Mouse (Mus musculus): ENCODE measurements at regions not wholly inside any gene's neighbourhood (a gene's known extent, or its start where the extent isn't known, plus 50 kb on each side); places are given as distances from the start of the nearest gene placed in this dataset.

- TF ChIP-seq GATA1 (IDR thresholded peaks at IDR 0.05; ENCODE audit: low read depth, low read length) (0 out of 2 replicates have a peak, but pooled peaks have one; percentile 25), EP300 (IDR thresholded peaks at IDR 0.05; ENCODE audit: low read depth in 1 of 2, low read length in 2 of 2) (no peak), MYB (IDR thresholded peaks at IDR 0.05; ENCODE audit: low read depth, low read length) (no peak), MAX (IDR thresholded peaks at IDR 0.05; ENCODE audit: low read length) (peak; percentile 49; the same call in 1 of the 2 replicates), ELF1 (IDR thresholded peaks at IDR 0.05; ENCODE audit: low read depth, low read length) (no peak), SMC3 (IDR thresholded peaks at IDR 0.05; ENCODE audit: low read depth, low read length) (0 out of 2 replicates have a peak, but pooled peaks have one; percentile 3), GABPA (IDR thresholded peaks at IDR 0.05; ENCODE audit: low read depth, low read length) (no peak)
These were observed 102.3 kb upstream of the Sipa1l1 start (continued) for GRCm38 (mm10) chr12:82066860-82067259.

- Histone ChIP-seq H3K27ac (ENCODE audit: control insufficient read depth, low read depth, low read length) (no peak overlapping the region), H3K9me3 (replicated peaks; ENCODE audit: insufficient read depth, low read length) (no peaks in the 10 kb centered on the region), H3K4me3 (ENCODE audit: control insufficient read depth in 1 of 2, insufficient read depth in 1 of 2, low read depth in 2 of 2, low read length in 2 of 2) (no peak overlapping the region), H3K27me3 (ENCODE audit: control insufficient read depth in 1 of 2, insufficient read depth in 2 of 2, low read length in 2 of 2) (no peaks in the 10 kb centered on the region), H3K4me1 (ENCODE audit: control insufficient read depth in 1 of 2, insufficient read depth in 2 of 2, low read length in 2 of 2) (no peaks in the 10 kb centered on the region), H3K9ac (ENCODE audit: control insufficient read depth, low read depth, low read length, poor library complexity, severe bottlenecking) (no peak overlapping the region), H3K36me3 (ENCODE audit: control insufficient read depth in 1 of 2, insufficient read depth in 2 of 2, low read length in 2 of 2) (no peaks in the 10 kb centered on the region), H3K79me2 (ENCODE audit: control insufficient read depth, insufficient read depth, low read length, poor library complexity) (no peaks in the 10 kb centered on the region)
- TF ChIP-seq ZNF384 (IDR thresholded peaks at IDR 0.05; ENCODE audit: low read depth, low read length): no peak
- TF ChIP-seq E2F4 (IDR thresholded peaks at IDR 0.05; ENCODE audit: borderline replicate concordance, low read depth, low read length): no peak
- no peak for TF ChIP-seq GABPA (IDR thresholded peaks at IDR 0.05; ENCODE audit: low read depth, low read length)
- no peak for TF ChIP-seq JUND (IDR thresholded peaks at IDR 0.05; ENCODE audit: low read depth, low read length)
- TF ChIP-seq EP300 (IDR thresholded peaks at IDR 0.05; ENCODE audit: low read depth in 1 of 2, low read length in 2 of 2): no peak
- no peak for TF ChIP-seq TCF12 (IDR thresholded peaks at IDR 0.05; ENCODE audit: low read depth, low read length)
- no peak for TF ChIP-seq MEF2A (IDR thresholded peaks at IDR 0.05; ENCODE audit: extremely low read depth, insufficient replicate concordance, low read depth, low read length, poor library complexity, severe bottlenecking)
- no peak for TF ChIP-seq ZKSCAN1 (IDR thresholded peaks at IDR 0.05; ENCODE audit: low read depth, low read length)
- no peak for TF ChIP-seq UBTF (IDR thresholded peaks at IDR 0.05; ENCODE audit: borderline replicate concordance, insufficient read depth, low read depth, low read length)
- TF ChIP-seq MAX (IDR thresholded peaks at IDR 0.05; ENCODE audit: low read length): no peak
- TF ChIP-seq ETS1 (IDR thresholded peaks at IDR 0.05; ENCODE audit: low read depth, low read length): no peak
- TF ChIP-seq ZMIZ1 (IDR thresholded peaks at IDR 0.05; ENCODE audit: low read depth, low read length): no peak
- no peak for TF ChIP-seq MAFK (IDR thresholded peaks at IDR 0.05; ENCODE audit: borderline replicate concordance, low read depth, low read length)
- TF ChIP-seq BHLHE40 (IDR thresholded peaks at IDR 0.05; ENCODE audit: borderline replicate concordance, low read depth, low read length): no peak
- TF ChIP-seq TAL1 (IDR thresholded peaks at IDR 0.05; ENCODE audit: low read length): no peak
- no peak for TF ChIP-seq ZC3H11A (IDR thresholded peaks at IDR 0.05; ENCODE audit: low read depth, low read length)
- no peak for TF ChIP-seq KAT2A (conservative IDR thresholded peaks at IDR 0.05; ENCODE audit: low read depth, low read length)
- TF ChIP-seq MYC (IDR thresholded peaks at IDR 0.05; ENCODE audit: low read depth, low read length): no peak
- no peak for TF ChIP-seq NRF1 (IDR thresholded peaks at IDR 0.05; ENCODE audit: insufficient read depth, low read depth, low read length, poor library complexity, severe bottlenecking)
- no peak for DNase-seq (ENCODE audit: low read depth, low spot score)
These were observed 99.5 kb upstream of the Sipa1l1 start for GRCm38 (mm10) chr12:82069621-82070020.

Data from MEL (cell line).